Mouse (Mus musculus) ES-E14 (cell line): ENCODE data around the gene Ptprn2.

ENCODE experiments used
- HCFC1 ChIP-seq: IDR thresholded peaks from 2 replicates; pipeline ENCODE4 v1.6.1; 2012; ENCODE audit warnings: low read length, inconsistent platforms, borderline replicate concordance; ENCODE audit not compliant: insufficient read depth
- MAFK ChIP-seq: IDR thresholded peaks from 2 replicates; pipeline ENCODE4 v1.6.1; 2014; ENCODE audit warnings: mild to moderate bottlenecking, low read depth, low read length, inconsistent platforms; ENCODE audit not compliant: insufficient read depth
- ZC3H11A ChIP-seq: IDR thresholded peaks from 2 replicates; pipeline ENCODE4 v1.6.1; 2012; ENCODE audit warnings: low read depth, mild to moderate bottlenecking, inconsistent platforms, low read length, borderline replicate concordance

- no peak for TF ChIP-seq MAFK
- no peak for TF ChIP-seq HCFC1
- no peak for TF ChIP-seq ZC3H11A
Measured at GRCm38 (mm10) chr12:117140901-117141300, 655.4 kb downstream of the Ptprn2 start.
